Mouse (Mus musculus): ENCODE results near the gene Mad2l2.

DNA sequence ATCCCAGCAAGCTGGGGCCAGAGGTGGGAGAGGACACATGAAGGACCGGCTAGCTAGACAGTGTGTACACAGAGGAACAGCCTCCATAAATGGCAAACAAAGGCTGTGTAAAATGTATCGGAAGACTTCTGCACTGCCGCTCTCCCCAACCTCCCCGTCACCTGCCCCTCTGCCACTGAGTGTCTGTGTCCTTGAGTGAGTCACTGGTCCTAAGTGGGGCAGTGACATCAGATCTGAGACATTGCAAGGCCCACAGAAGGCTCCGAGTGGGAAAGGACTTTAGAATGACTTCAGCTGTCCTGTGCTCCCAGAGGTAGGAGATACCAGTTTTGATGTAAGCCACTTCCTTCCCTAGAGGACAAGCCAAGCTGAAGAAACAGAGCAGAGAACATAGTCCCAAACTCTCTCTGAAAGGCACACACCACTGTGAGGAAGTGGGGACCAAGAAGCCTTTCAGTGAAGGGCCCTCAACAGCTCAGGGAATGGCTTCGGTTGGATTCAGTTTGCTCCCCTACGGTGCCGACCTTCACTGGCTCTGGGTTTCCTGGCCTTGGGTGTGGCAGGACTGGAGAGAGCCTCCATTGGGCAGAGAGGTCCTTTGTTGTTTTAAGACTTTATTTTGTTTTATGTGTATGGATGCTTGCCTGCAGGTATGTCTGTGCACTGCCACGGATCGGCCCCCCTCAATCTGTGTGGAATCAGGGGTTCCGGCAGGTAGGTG lies 37.5 kb upstream of the Mad2l2 start:
- no peak for TF ChIP-seq CTCF (IDR thresholded peaks at IDR 0.05; ENCODE audit: insufficient read depth, low read length)
- TF ChIP-seq POLR2A (IDR thresholded peaks at IDR 0.05; ENCODE audit: borderline replicate concordance, extremely low read depth, low read depth, low read length) = no peak
